Mouse (Mus musculus) midbrain, postnatal 0 days (tissue): ENCODE results near the gene Mgst3. TPM values are rescaled to one million over a fixed set of nuclear protein-coding genes. Genes with fewer than 3 reads are reported as not detected.

Experiments used
- ATAC-seq: fragments of 200-750 bp; cut with Nextera tagmentation; 2 replicates; pipeline ENCODE4 v1.8.0; 2017; ENCODE audit warnings: moderate number of reproducible peaks, mild to moderate bottlenecking, moderate TSS enrichment, moderate library complexity; ENCODE audit not compliant: low FRiP score
- DNase-seq: peaks from one replicate; pipeline ENCODE4 v3.0.0-alpha.2; 2015; ENCODE audit warnings: low spot score
- H3K27ac ChIP-seq: fragments of 300-500 bp; sonication (generic); 2 replicates; pipeline ENCODE4 v1.5.1; 2014; ENCODE audit warnings: low read depth, mild to moderate bottlenecking, low read length, mixed read lengths
- H3K27me3 ChIP-seq: fragments of 300-500 bp; sonication (generic); 2 replicates; pipeline ENCODE4 v1.6.1; 2014; ENCODE audit warnings: low read length, control low read depth, mixed read lengths; ENCODE audit not compliant: insufficient read depth
- H3K36me3 ChIP-seq: fragments of 300-500 bp; sonication (generic); 2 replicates; pipeline ENCODE4 v1.6.1; 2014; ENCODE audit warnings: low read length, control low read depth, mixed read lengths; ENCODE audit not compliant: insufficient read depth
- H3K4me1 ChIP-seq: fragments of 300-500 bp; sonication (generic); 2 replicates; pipeline ENCODE4 v1.6.1; 2014; ENCODE audit warnings: mild to moderate bottlenecking, control low read depth, antibody characterized with exemption, low read length, mixed read lengths; ENCODE audit not compliant: insufficient read depth
- H3K4me2 ChIP-seq: fragments of 300-500 bp; sonication (generic); 2 replicates; pipeline ENCODE4 v1.6.1; 2014; ENCODE audit warnings: low read depth, mild to moderate bottlenecking, low read length, mixed read lengths; ENCODE audit not compliant: poor library complexity, severe bottlenecking
- H3K4me3 ChIP-seq: fragments of 300-500 bp; sonication (generic); 2 replicates; pipeline ENCODE4 v1.5.1; 2014; ENCODE audit warnings: low read depth, mild to moderate bottlenecking, low read length, moderate library complexity
- H3K9ac ChIP-seq: fragments of 300-500 bp; sonication (generic); replicated peaks from 2 replicates; pipeline ENCODE4 v1.6.1; 2014; ENCODE audit warnings: mild to moderate bottlenecking, low read length, moderate library complexity, mixed read lengths; ENCODE audit not compliant: poor library complexity, severe bottlenecking
- H3K9me3 ChIP-seq: fragments of 300-500 bp; sonication (generic); 2 replicates; pipeline ENCODE4 v1.6.1; 2016; ENCODE audit warnings: low read length, control low read depth
- CTCF ChIP-seq: IDR thresholded peaks from 2 replicates; pipeline ENCODE4 v1.5.1; 2016; ENCODE audit warnings: antibody characterized with exemption, mild to moderate bottlenecking
- WGBS: fragments of 180-500 bp; shearing (Covaris S2); extraction: QIAGEN DNeasy Blood & Tissue Kit; methylation state at CpG from one replicate; pipeline ENCODE4 v1.1.7; 2014; 5-methylcytosine and 5-hydroxymethylcytosine counted together
- polyA plus RNA-seq: library from polyadenylated mRNA; unstranded; fragments of >200 nt; fragmentation: Nextera tagmentation; extraction: Ambion mirVana; gene quantifications from 2 replicates; pipeline ENCODE4 v1.2.1, GENCODE M21; 2015
- total RNA-seq: library from RNA; depleted of rRNA; stranded (reverse); fragments of >200 nt; gene quantifications from 2 replicates; pipeline ENCODE4 v1.2.3, GENCODE M21; 2014

Mgst3 gene
- total and polyA plus RNA-seq, 2 experiments from 2014 or later = 240 to 246 TPM

- no peaks in the 10 kb centered on the region for H3K4me1 ChIP-seq
- H3K9me3 ChIP-seq = no peaks in the 10 kb centered on the region
- no peak overlapping the region for H3K4me2 ChIP-seq
- H3K27ac ChIP-seq = no peak overlapping the region
- H3K27me3 ChIP-seq = no peaks in the 10 kb centered on the region; the same call in 1 of the 2 replicates
- WGBS = 76% methylated on average over 12 of the region's 12 CpGs
- no peak for TF ChIP-seq CTCF
- H3K9ac ChIP-seq = no peak overlapping the region
- no peak overlapping the region for H3K4me3 ChIP-seq
- DNase-seq (no peak), ATAC-seq (no peak)
- no peaks in the 10 kb centered on the region for H3K36me3 ChIP-seq
Observed at GRCm38 (mm10) chr1:167411991-167412715, 18.5 kb upstream of the Mgst3 start.

GRCm38 (mm10) chr1:167409601-167410000, 16.0 kb upstream of the Mgst3 start:
- Histone ChIP-seq H3K27me3 (no peaks in the 10 kb centered on the region; the same call in 1 of the 2 replicates), H3K4me2 (no peak overlapping the region), H3K36me3 (no peaks in the 10 kb centered on the region), H3K27ac (no peak overlapping the region), H3K9me3 (no peaks in the 10 kb centered on the region), H3K4me3 (no peak overlapping the region), H3K4me1 (no peaks in the 10 kb centered on the region), H3K9ac (no peak overlapping the region)
- WGBS = 76% methylated on average over 4 of the region's 4 CpGs
- no peak for TF ChIP-seq CTCF
- no peak for ATAC-seq
- DNase-seq = no peak

GRCm38 (mm10) chr1:167405237-167405636, 11.6 kb upstream of the Mgst3 start:
- H3K27me3 ChIP-seq = no peaks in the 10 kb centered on the region; the same call in 1 of the 2 replicates
- H3K4me3 ChIP-seq = no peak overlapping the region
- 83% methylated on average over 4 of the region's 4 CpGs for WGBS
- no peak overlapping the region for H3K9ac ChIP-seq
- no peak overlapping the region for H3K27ac ChIP-seq
- no peaks in the 10 kb centered on the region for H3K9me3 ChIP-seq
- no peak overlapping the region for H3K4me2 ChIP-seq
- ATAC-seq (no peak), DNase-seq (no peak)
- no peak for TF ChIP-seq CTCF
- no peaks in the 10 kb centered on the region for H3K4me1 ChIP-seq
- no peaks in the 10 kb centered on the region for H3K36me3 ChIP-seq

GRCm38 (mm10) chr1:167393281-167393680, 360 bp downstream of the Mgst3 start:
- DNase-seq = peak; percentile 59
- peak; percentile 52 for ATAC-seq

GRCm38 (mm10) chr1:167392687-167393086, 954 bp downstream of the Mgst3 start:
- WGBS = 9% methylated on average over 8 of the region's 8 CpGs

More at GRCm38 (mm10) chr1:167393281-167393680, 360 bp downstream of the Mgst3 start:
- WGBS = 1% methylated on average over 15 of the region's 15 CpGs
- no peaks in the 10 kb centered on the region; the same call in 1 of the 2 replicates for H3K27me3 ChIP-seq
- TF ChIP-seq CTCF = peak; percentile 44
- H3K9ac ChIP-seq = peak overlapping the region; percentile 68
- H3K27ac ChIP-seq = peak overlapping the region; percentile 75
- no peaks in the 10 kb centered on the region for H3K4me1 ChIP-seq
- peak overlapping the region; percentile 67 for H3K4me3 ChIP-seq
- no peaks in the 10 kb centered on the region for H3K9me3 ChIP-seq
- no peaks in the 10 kb centered on the region for H3K36me3 ChIP-seq
- peak overlapping the region; percentile 84 for H3K4me2 ChIP-seq

GRCm38 (mm10) chr1:167392031-167392640, 1.5 kb downstream of the Mgst3 start:
- H3K9ac ChIP-seq = 0 out of 2 replicates have a peak overlapping the region, but pooled peaks have one; percentile 68
- H3K4me1 ChIP-seq = no peaks in the 10 kb centered on the region
- 52% methylated on average over 2 of the region's 2 CpGs for WGBS
- H3K4me3 ChIP-seq = peak overlapping the region; percentile 67
- no peak for TF ChIP-seq CTCF
- DNase-seq (no peak), ATAC-seq (no peak)
- H3K9me3 ChIP-seq = no peaks in the 10 kb centered on the region
- peak overlapping the region; percentile 84 for H3K4me2 ChIP-seq
- no peaks in the 10 kb centered on the region for H3K36me3 ChIP-seq
- H3K27ac ChIP-seq = no peak overlapping the region
- no peaks in the 10 kb centered on the region; the same call in 1 of the 2 replicates for H3K27me3 ChIP-seq

More at GRCm38 (mm10) chr1:167392687-167393086, 954 bp downstream of the Mgst3 start:
- peak overlapping the region; percentile 67 for H3K4me3 ChIP-seq
- peak overlapping the region; percentile 68 for H3K9ac ChIP-seq
- H3K9me3 ChIP-seq = no peaks in the 10 kb centered on the region
- ATAC-seq = no peak
- no peak for DNase-seq
- peak overlapping the region; percentile 84 for H3K4me2 ChIP-seq
- no peak for TF ChIP-seq CTCF
- H3K36me3 ChIP-seq = no peaks in the 10 kb centered on the region
- no peaks in the 10 kb centered on the region for H3K4me1 ChIP-seq
- H3K27me3 ChIP-seq = no peaks in the 10 kb centered on the region; the same call in 1 of the 2 replicates
- peak overlapping the region; percentile 26; the same call in 1 of the 2 replicates for H3K27ac ChIP-seq
